Mouse (Mus musculus) embryonic facial prominence, embryonic 14.5 days (tissue): Measurements from ENCODE around the gene Tspyl1. TPM values are rescaled to one million over a fixed set of nuclear protein-coding genes. Genes with fewer than 3 reads are reported as not detected.
A peak's percentile ranks its signal among the peaks of the same experiment; 100 is the strongest.
"Not testable (repeated sequence)": the region's sequence is repeated elsewhere in the genome, so short reads cannot be mapped to it uniquely, and the experiment has no call there.

Experiments used
- ATAC-seq: fragments of 200-750 bp; cut with Nextera tagmentation; 2 replicates; pipeline ENCODE4 v1.8.0; 2017; ENCODE audit warnings: low read depth, moderate number of reproducible peaks, moderate TSS enrichment
- DNase-seq: peaks from one replicate; pipeline ENCODE4 v3.0.0-alpha.2; 2015; ENCODE audit warnings: low spot score
- H3K27ac ChIP-seq: fragments of 300-500 bp; sonication (generic); replicated peaks from 2 replicates; pipeline ENCODE4 v1.5.1; 2014; ENCODE audit warnings: low read depth, mild to moderate bottlenecking, low read length, moderate library complexity
- H3K27me3 ChIP-seq: fragments of 300-500 bp; sonication (generic); replicated peaks from 2 replicates; pipeline ENCODE4 v1.6.1; 2014; ENCODE audit warnings: low read length; ENCODE audit not compliant: control insufficient read depth, insufficient read depth
- H3K36me3 ChIP-seq: fragments of 300-500 bp; sonication (generic); 2 replicates; pipeline ENCODE4 v1.6.1; 2014; ENCODE audit warnings: low read length, mixed read lengths; ENCODE audit not compliant: control insufficient read depth, insufficient read depth
- H3K4me1 ChIP-seq: fragments of 300-500 bp; sonication (generic); 2 replicates; pipeline ENCODE4 v1.6.1; 2014; ENCODE audit warnings: antibody characterized with exemption, low read length; ENCODE audit not compliant: control insufficient read depth, insufficient read depth
- H3K4me2 ChIP-seq: fragments of 300-500 bp; sonication (generic); 2 replicates; pipeline ENCODE4 v1.6.1; 2014; ENCODE audit warnings: low read depth, mild to moderate bottlenecking, low read length, moderate library complexity, mixed read lengths
- H3K4me3 ChIP-seq: fragments of 300-500 bp; sonication (generic); 2 replicates; pipeline ENCODE4 v1.5.1; 2014; ENCODE audit warnings: low read depth, mild to moderate bottlenecking, low read length
- H3K9ac ChIP-seq: fragments of 300-500 bp; sonication (generic); 2 replicates; pipeline ENCODE4 v1.6.1; 2014; ENCODE audit warnings: low read depth, mild to moderate bottlenecking, low read length, moderate library complexity, mixed read lengths
- H3K9me3 ChIP-seq: fragments of 300-500 bp; sonication (generic); 2 replicates; pipeline ENCODE4 v1.6.1; 2016; ENCODE audit warnings: low read length; ENCODE audit not compliant: control insufficient read depth
- whole genome bisulfite sequencing: fragments of 180-500 bp; shearing (Covaris S2); extraction: QIAGEN DNeasy Blood & Tissue Kit; methylation state at CpG from one replicate; pipeline ENCODE4 v1.1.7; 2014; 5-methylcytosine and 5-hydroxymethylcytosine counted together
- polyA plus RNA-seq: library from polyadenylated mRNA; unstranded; fragments of >200 nt; fragmentation: Nextera tagmentation; extraction: Ambion mirVana; gene quantifications from 2 replicates; pipeline ENCODE4 v1.2.1, GENCODE M21; 2014

Tspyl1 gene
- polyA plus RNA-seq, 1 experiment from 2014 or later: 43.8 TPM

DNA sequence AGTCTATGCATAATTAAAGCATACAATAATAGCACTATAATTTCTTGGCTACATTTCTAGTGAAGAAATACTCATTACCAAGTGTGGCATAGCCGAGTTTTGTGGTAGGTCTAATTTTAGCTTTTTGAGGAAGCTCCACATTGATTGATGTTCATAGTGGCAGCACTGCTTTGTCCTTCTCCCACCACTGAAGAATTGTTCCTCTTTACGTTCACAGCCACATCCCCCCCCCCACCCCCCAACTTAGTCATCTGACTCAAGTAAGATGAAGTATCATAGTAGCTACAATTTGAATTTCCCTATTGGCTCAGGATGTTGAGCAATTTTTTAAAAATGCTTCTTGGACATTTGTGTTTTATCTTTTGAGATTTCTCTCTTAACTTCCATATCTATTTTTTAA is 32.4 kb upstream of the Tspyl1 start:
- no peak for ATAC-seq
- no peaks in the 10 kb centered on the region for H3K4me1 ChIP-seq
- no peak overlapping the region for H3K9ac ChIP-seq
- 55% methylated on average over 2 of the region's 2 CpGs for WGBS
- DNase-seq: no peak
- no peak overlapping the region for H3K27ac ChIP-seq
- H3K9me3 ChIP-seq: no peaks in the 10 kb centered on the region
- no peaks in the 10 kb centered on the region for H3K36me3 ChIP-seq
- no peaks in the 10 kb centered on the region for H3K27me3 ChIP-seq
- H3K4me2 ChIP-seq: no peak overlapping the region
- H3K4me3 ChIP-seq: no peak overlapping the region

- ATAC-seq, H3K27ac ChIP-seq, H3K4me1 ChIP-seq, H3K4me3 ChIP-seq, DNase-seq, H3K27me3 ChIP-seq, H3K36me3 ChIP-seq, H3K4me2 ChIP-seq, H3K9me3 ChIP-seq, H3K9ac ChIP-seq: not testable (repeated sequence)
- WGBS: 83% methylated on average over 9 of the region's 9 CpGs
These were observed 29.2 kb upstream of the Tspyl1 start for GRCm38 (mm10) chr10:34252833-34253232.

DNA sequence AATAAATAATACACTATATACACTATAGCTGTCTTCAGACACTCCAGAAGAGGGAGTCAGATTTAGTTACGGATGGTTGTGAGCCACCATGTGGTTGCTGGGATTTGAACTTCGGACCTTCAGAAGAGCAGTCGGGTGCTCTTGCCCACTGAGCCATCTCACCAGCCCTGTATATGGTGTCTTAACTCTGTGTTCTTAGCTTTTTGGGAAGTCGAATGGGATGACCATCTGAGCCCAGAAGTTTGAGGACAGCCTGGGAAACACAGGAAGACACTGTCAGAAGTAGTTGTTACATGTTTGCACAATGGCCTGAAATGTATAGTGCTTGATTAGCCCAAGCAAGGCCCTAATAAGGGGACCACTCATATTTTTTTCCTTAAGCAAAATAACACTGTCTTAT is 16.9 kb upstream of the Tspyl1 start:
- no peak overlapping the region for H3K9ac ChIP-seq
- DNase-seq: no peak
- no peak overlapping the region for H3K27ac ChIP-seq
- H3K4me2 ChIP-seq: no peak overlapping the region
- no peak for ATAC-seq
- WGBS: 81% methylated on average over 4 of the region's 4 CpGs
- H3K27me3 ChIP-seq: no peaks in the 10 kb centered on the region
- no peaks in the 10 kb centered on the region for H3K9me3 ChIP-seq
- H3K36me3 ChIP-seq: no peaks in the 10 kb centered on the region
- no peak overlapping the region for H3K4me3 ChIP-seq
- H3K4me1 ChIP-seq: no peaks in the 10 kb centered on the region

- Histone ChIP-seq H3K4me1 (no peaks in the 10 kb centered on the region), H3K4me3 (no peak overlapping the region), H3K9ac (no peak overlapping the region), H3K36me3 (no peaks in the 10 kb centered on the region), H3K4me2 (no peak overlapping the region), H3K9me3 (no peaks in the 10 kb centered on the region), H3K27me3 (no peaks in the 10 kb centered on the region), H3K27ac (no peak overlapping the region)
- WGBS: 67% methylated on average over 5 of the region's 5 CpGs
- DNase-seq: no peak
- ATAC-seq: no peak
These were observed 14.5 kb upstream of the Tspyl1 start for GRCm38 (mm10) chr10:34267312-34268070.

DNA sequence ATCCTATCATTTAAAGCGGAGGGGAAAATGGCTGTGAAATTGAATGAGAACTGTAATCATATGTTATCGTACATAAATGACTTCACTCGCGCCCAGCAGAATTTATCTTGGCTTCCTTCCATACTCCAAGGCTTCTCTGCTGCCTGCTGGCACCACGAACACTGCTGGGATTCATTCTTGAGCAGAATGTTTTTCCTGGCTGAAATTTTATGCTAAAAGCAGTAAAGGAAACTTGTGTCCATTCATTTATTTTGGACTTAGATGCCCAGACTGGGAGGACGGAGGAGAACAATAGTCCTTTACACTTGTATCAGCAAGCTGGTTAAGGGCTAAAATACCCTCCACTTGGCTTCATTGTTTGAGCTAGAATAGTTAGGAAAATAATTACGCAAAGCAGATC is 10.3 kb upstream of the Tspyl1 start:
- Histone ChIP-seq H3K4me1 (no peaks in the 10 kb centered on the region), H3K36me3 (no peaks in the 10 kb centered on the region), H3K27ac (peak overlapping the region; percentile 46; the same call in 1 of the 2 replicates), H3K9me3 (no peaks in the 10 kb centered on the region), H3K27me3 (no peaks in the 10 kb centered on the region), H3K4me3 (no peak overlapping the region), H3K4me2 (no peak overlapping the region), H3K9ac (no peak overlapping the region)
- 0 out of 2 replicates have a peak, but pooled peaks have one; percentile 26 for ATAC-seq
- peak; percentile 85 for DNase-seq
- 39% methylated on average over 7 of the region's 7 CpGs for WGBS

DNA sequence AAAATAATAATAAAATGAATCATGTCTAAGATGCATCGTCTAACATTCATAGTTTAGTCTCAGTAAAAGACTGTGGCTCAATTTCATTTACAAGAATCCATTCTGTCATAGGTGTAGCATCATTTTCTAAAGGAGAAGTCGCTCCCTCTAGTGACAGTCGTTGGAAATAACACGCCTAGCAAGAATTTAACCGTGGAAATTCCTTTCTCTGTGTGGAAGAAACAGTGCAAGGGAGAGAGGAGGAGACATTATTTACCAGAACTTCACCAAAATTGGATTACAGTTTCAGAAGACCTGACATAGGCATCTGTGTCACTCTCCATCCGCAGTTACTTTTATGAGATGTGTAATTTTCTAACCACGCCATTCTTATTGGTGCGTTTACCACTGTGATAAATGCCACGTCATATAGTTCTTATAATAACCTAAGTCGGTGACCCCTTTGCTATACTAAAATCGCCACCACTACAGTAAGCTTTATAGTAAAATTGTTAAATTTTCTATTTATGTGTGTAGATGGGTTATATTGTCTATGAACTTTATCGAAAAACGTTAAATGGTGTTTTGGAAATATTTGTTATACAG is 1.3 kb upstream of the Tspyl1 start:
- no peak overlapping the region for H3K27ac ChIP-seq
- H3K27me3 ChIP-seq: no peaks in the 10 kb centered on the region
- H3K9me3 ChIP-seq: no peaks in the 10 kb centered on the region
- DNase-seq (peak; percentile 89), ATAC-seq (0 out of 2 replicates have a peak, but pooled peaks have one; percentile 12)
- WGBS: 26% methylated on average over 13 of the region's 13 CpGs
- H3K4me2 ChIP-seq: peak overlapping the region; percentile 79
- no peak overlapping the region for H3K9ac ChIP-seq
- 0 out of 2 replicates have a peak overlapping the region, but pooled peaks have one; percentile 18 for H3K4me3 ChIP-seq
- peaks cover 7% of the 10 kb centered on the region; the same call in 1 of the 2 replicates for H3K36me3 ChIP-seq
- H3K4me1 ChIP-seq: peaks cover 18% of the 10 kb centered on the region

DNA sequence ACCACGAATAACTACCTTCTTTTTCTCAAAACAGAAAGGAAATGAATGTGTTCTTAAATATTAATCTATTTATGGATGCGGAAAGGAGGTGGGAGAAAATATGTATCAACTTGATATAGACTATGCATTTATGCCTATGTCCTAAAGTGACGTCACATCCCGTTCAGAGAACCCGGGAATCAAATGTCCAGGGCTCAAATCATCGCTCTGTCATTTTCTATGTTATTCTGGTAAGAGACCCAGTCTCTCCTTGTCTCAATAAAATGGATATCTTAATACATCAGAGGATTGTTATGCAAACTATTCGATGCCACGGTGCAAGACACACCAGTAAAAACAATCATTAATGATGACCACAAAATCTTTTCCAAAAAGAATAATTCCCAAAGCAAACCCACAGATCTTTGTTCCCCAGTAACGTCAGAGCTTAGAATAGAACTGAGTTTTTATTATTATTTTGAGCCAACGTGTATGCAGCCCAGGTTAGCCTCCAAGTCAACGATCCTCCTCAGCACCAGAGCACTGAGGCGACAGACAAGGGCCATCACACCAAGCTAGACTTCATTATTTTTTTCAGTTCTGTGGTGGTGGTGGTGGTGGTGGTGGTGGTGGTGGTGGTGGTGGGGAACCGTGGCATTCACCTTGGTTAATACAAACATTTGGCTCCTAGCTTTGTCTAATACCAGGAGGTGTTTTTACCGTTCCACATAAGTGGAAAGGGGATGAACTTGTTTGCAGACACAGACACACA is 604 bp upstream of the Tspyl1 start:
- DNase-seq (no peak), ATAC-seq (peak; percentile 13)
- H3K27ac ChIP-seq: peak overlapping the region; percentile 78
- peak overlapping the region; percentile 86 for H3K4me3 ChIP-seq
- H3K9ac ChIP-seq: peak overlapping the region; percentile 94
- peaks cover 18% of the 10 kb centered on the region for H3K4me1 ChIP-seq
- H3K36me3 ChIP-seq: peaks cover 10% of the 10 kb centered on the region; the same call in 1 of the 2 replicates
- H3K9me3 ChIP-seq: no peaks in the 10 kb centered on the region
- no peaks in the 10 kb centered on the region for H3K27me3 ChIP-seq
- WGBS: 20% methylated on average over 14 of the region's 14 CpGs
- peak overlapping the region; percentile 79 for H3K4me2 ChIP-seq

- ATAC-seq (peak; percentile 19), DNase-seq (peak; percentile 30)
- WGBS: 5% methylated on average over 47 of the region's 47 CpGs
- H3K4me3 ChIP-seq: peak overlapping the region; percentile 86
- peak overlapping the region; percentile 86 for H3K27ac ChIP-seq
- H3K36me3 ChIP-seq: peaks cover 17% of the 10 kb centered on the region
- H3K27me3 ChIP-seq: no peaks in the 10 kb centered on the region
- no peaks in the 10 kb centered on the region for H3K9me3 ChIP-seq
- H3K4me1 ChIP-seq: peaks cover 18% of the 10 kb centered on the region
- H3K9ac ChIP-seq: peak overlapping the region; percentile 94
- peak overlapping the region; percentile 79 for H3K4me2 ChIP-seq
These were observed 639 bp downstream of the Tspyl1 start for GRCm38 (mm10) chr10:34282420-34283238.
